Mouse (Mus musculus): Measurements from ENCODE around the gene Serbp1.

GRCm38 (mm10) chr6:67267408-67268244 is 29.6 kb downstream of the Serbp1 start:
- TF ChIP-seq CTCF (conservative IDR thresholded peaks at IDR 0.05; ENCODE audit: low read length) (no peak), NANOG (IDR thresholded peaks at IDR 0.05; ENCODE audit: borderline replicate concordance, low read length) (no peak), POU5F1 (IDR thresholded peaks at IDR 0.05; ENCODE audit: borderline replicate concordance, low read length) (no peak)
